Mouse (Mus musculus): ENCODE results near the gene Rap1gap.

DNA sequence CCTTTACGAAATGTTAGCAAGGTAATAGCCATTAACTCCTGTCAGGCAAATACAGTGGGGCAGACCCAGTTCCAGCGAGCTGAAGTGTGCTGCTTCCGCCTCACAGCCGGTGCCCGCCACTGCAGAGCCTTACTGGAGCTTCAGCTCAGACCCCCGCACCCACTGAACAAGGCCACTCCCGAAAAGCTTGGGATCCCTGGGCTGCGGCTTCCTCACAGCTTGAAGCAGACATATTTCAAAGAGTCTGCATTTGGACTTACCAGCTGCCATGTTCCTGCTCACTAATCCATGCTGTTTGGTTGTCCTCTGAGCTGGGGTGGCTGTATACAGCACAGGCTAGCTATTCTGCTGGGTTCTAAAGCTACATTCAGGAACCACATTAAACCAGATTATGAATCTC, 6.9 kb upstream of the Rap1gap start:
- TF ChIP-seq CTCF (IDR thresholded peaks at IDR 0.05; ENCODE audit: control insufficient read depth, insufficient read depth, insufficient read length) (no peak), USF1 (IDR thresholded peaks at IDR 0.05; ENCODE audit: low read depth) (no peak)

Measured in C2C12 (cell line).